Mouse (Mus musculus): Measurements from ENCODE around the gene Rab10. TPM values are rescaled to one million over a fixed set of nuclear protein-coding genes. Genes with fewer than 3 reads are reported as not detected.
A peak's percentile ranks its signal among the peaks of the same experiment; 100 is the strongest.

The Rab10 gene
- polyA plus RNA-seq, 1 experiment from 2014 or later = 47.9 TPM

GRCm38 (mm10) chr12:3291849-3292248, 17.9 kb downstream of the Rab10 start:
- Histone ChIP-seq H3K9me3 (replicated peaks) (no peaks in the 10 kb centered on the region), H3K27me3 (no peaks in the 10 kb centered on the region), H3K36me3 (peaks cover 16% of the 10 kb centered on the region), H3K4me1 (replicated peaks) (peaks cover 92% of the 10 kb centered on the region), H3K9ac (peak overlapping the region; percentile 54; the same call in 1 of the 2 replicates), H3K27ac (peak overlapping the region; percentile 86), H3K4me3 (replicated peaks) (no peak overlapping the region), H3K4me2 (peak overlapping the region; percentile 39)
- 87% methylated on average over 1 of the region's 1 CpGs for WGBS (ENCODE audit: insufficient replicate concordance)
- no peak for DNase-seq
- ATAC-seq (ENCODE audit: low read depth) = peak; percentile 71

- Histone ChIP-seq H3K36me3 (peaks cover 16% of the 10 kb centered on the region), H3K9me3 (replicated peaks) (no peaks in the 10 kb centered on the region), H3K4me1 (replicated peaks) (peaks cover 92% of the 10 kb centered on the region), H3K4me2 (peak overlapping the region; percentile 39), H3K27ac (peak overlapping the region; percentile 86), H3K4me3 (replicated peaks) (no peak overlapping the region), H3K9ac (peak overlapping the region; percentile 49), H3K27me3 (no peaks in the 10 kb centered on the region)
- ATAC-seq (ENCODE audit: low read depth) (peak; percentile 81), DNase-seq (peak; percentile 56)
- 46% methylated on average over 4 of the region's 4 CpGs for WGBS (ENCODE audit: insufficient replicate concordance)
Observed at GRCm38 (mm10) chr12:3291038-3291437, 18.7 kb downstream of the Rab10 start.

GRCm38 (mm10) chr12:3288440-3288839, 21.3 kb downstream of the Rab10 start:
- no peaks in the 10 kb centered on the region for H3K9me3 ChIP-seq (replicated peaks)
- peak; percentile 55 for ATAC-seq (ENCODE audit: low read depth)
- 60% methylated on average over 1 of the region's 1 CpGs for WGBS (ENCODE audit: insufficient replicate concordance)
- no peak for DNase-seq
- H3K36me3 ChIP-seq = peaks cover 16% of the 10 kb centered on the region
- peak overlapping the region; percentile 72 for H3K9ac ChIP-seq
- H3K27ac ChIP-seq = peak overlapping the region; percentile 86
- H3K4me2 ChIP-seq = peak overlapping the region; percentile 59
- H3K4me3 ChIP-seq (replicated peaks) = 0 out of 2 replicates have a peak overlapping the region, but pooled peaks have one; percentile 12
- H3K4me1 ChIP-seq (replicated peaks) = peaks cover 89% of the 10 kb centered on the region
- H3K27me3 ChIP-seq = no peaks in the 10 kb centered on the region

- Histone ChIP-seq H3K9me3 (replicated peaks) (no peaks in the 10 kb centered on the region), H3K36me3 (peaks cover 15% of the 10 kb centered on the region), H3K4me1 (replicated peaks) (peaks cover 83% of the 10 kb centered on the region), H3K4me3 (replicated peaks) (no peak overlapping the region), H3K27me3 (no peaks in the 10 kb centered on the region), H3K27ac (peak overlapping the region; percentile 86), H3K4me2 (peak overlapping the region; percentile 10; the same call in 1 of the 2 replicates), H3K9ac (peak overlapping the region; percentile 18; the same call in 1 of the 2 replicates)
- DNase-seq = no peak
- peak; percentile 57 for ATAC-seq (ENCODE audit: low read depth)
- WGBS (ENCODE audit: insufficient replicate concordance) = 7% methylated on average over 1 of the region's 1 CpGs
Observed at GRCm38 (mm10) chr12:3285919-3286318, 23.9 kb downstream of the Rab10 start.

- DNase-seq (peak; percentile 72), ATAC-seq (ENCODE audit: low read depth) (peak; percentile 76)
- H3K4me3 ChIP-seq (replicated peaks) = peak overlapping the region; percentile 36
- H3K27ac ChIP-seq = peak overlapping the region; percentile 91
- peak overlapping the region; percentile 72 for H3K9ac ChIP-seq
- peaks cover 11% of the 10 kb centered on the region; the same call in 1 of the 2 replicates for H3K36me3 ChIP-seq
- 17% methylated on average over 6 of the region's 6 CpGs for WGBS (ENCODE audit: insufficient replicate concordance)
- H3K9me3 ChIP-seq (replicated peaks) = no peaks in the 10 kb centered on the region
- peaks cover 83% of the 10 kb centered on the region for H3K4me1 ChIP-seq (replicated peaks)
- H3K27me3 ChIP-seq = no peaks in the 10 kb centered on the region
- H3K4me2 ChIP-seq = peak overlapping the region; percentile 73
Observed at GRCm38 (mm10) chr12:3285377-3285776, 24.4 kb downstream of the Rab10 start.

GRCm38 (mm10) chr12:3284463-3284862, 25.3 kb downstream of the Rab10 start:
- Histone ChIP-seq H3K27ac (peak overlapping the region; percentile 91), H3K27me3 (no peaks in the 10 kb centered on the region), H3K36me3 (0 out of 2 replicates have a peak, but pooled peaks cover 8% of the 10 kb centered on the region), H3K4me3 (replicated peaks) (no peak overlapping the region), H3K9me3 (replicated peaks) (no peaks in the 10 kb centered on the region), H3K9ac (peak overlapping the region; percentile 72), H3K4me2 (peak overlapping the region; percentile 73), H3K4me1 (replicated peaks) (peaks cover 85% of the 10 kb centered on the region)
- no peak for DNase-seq
- no peak for ATAC-seq (ENCODE audit: low read depth)
- 63% methylated on average over 2 of the region's 2 CpGs for WGBS (ENCODE audit: insufficient replicate concordance)

- 29% methylated on average over 4 of the region's 4 CpGs for WGBS (ENCODE audit: insufficient replicate concordance)
Observed at GRCm38 (mm10) chr12:3283829-3284440, 25.8 kb downstream of the Rab10 start.

GRCm38 (mm10) chr12:3282954-3283353, 26.8 kb downstream of the Rab10 start:
- no peak for DNase-seq
- Histone ChIP-seq H3K36me3 (0 out of 2 replicates have a peak, but pooled peaks cover 3% of the 10 kb centered on the region), H3K9ac (peak overlapping the region; percentile 59), H3K4me2 (peak overlapping the region; percentile 39), H3K4me3 (replicated peaks) (no peak overlapping the region), H3K27ac (peak overlapping the region; percentile 91), H3K9me3 (replicated peaks) (no peaks in the 10 kb centered on the region), H3K4me1 (replicated peaks) (peaks cover 87% of the 10 kb centered on the region), H3K27me3 (no peaks in the 10 kb centered on the region)
- no peak for ATAC-seq (ENCODE audit: low read depth)
- 46% methylated on average over 1 of the region's 1 CpGs for WGBS (ENCODE audit: insufficient replicate concordance)

More at GRCm38 (mm10) chr12:3283829-3284440, 25.8 kb downstream of the Rab10 start:
- no peak for DNase-seq
- Histone ChIP-seq H3K36me3 (0 out of 2 replicates have a peak, but pooled peaks cover 8% of the 10 kb centered on the region), H3K4me1 (replicated peaks) (peaks cover 89% of the 10 kb centered on the region), H3K4me2 (peak overlapping the region; percentile 25), H3K27me3 (no peaks in the 10 kb centered on the region), H3K9ac (peak overlapping the region; percentile 72), H3K4me3 (replicated peaks) (no peak overlapping the region), H3K9me3 (replicated peaks) (no peaks in the 10 kb centered on the region), H3K27ac (peak overlapping the region; percentile 91)
- peak; percentile 45 for ATAC-seq (ENCODE audit: low read depth)

- no peak overlapping the region for H3K4me3 ChIP-seq (replicated peaks)
- H3K9ac ChIP-seq = peak overlapping the region; percentile 59
- WGBS (ENCODE audit: insufficient replicate concordance) = 57% methylated on average over 2 of the region's 2 CpGs
- no peak for DNase-seq
- 0 out of 2 replicates have a peak, but pooled peaks cover under 1% of the 10 kb centered on the region for H3K36me3 ChIP-seq
- peaks cover 86% of the 10 kb centered on the region for H3K4me1 ChIP-seq (replicated peaks)
- no peak overlapping the region for H3K4me2 ChIP-seq
- H3K27ac ChIP-seq = peak overlapping the region; percentile 91
- H3K27me3 ChIP-seq = no peaks in the 10 kb centered on the region
- H3K9me3 ChIP-seq (replicated peaks) = no peaks in the 10 kb centered on the region
- ATAC-seq (ENCODE audit: low read depth) = no peak
Observed at GRCm38 (mm10) chr12:3282520-3282919, 27.2 kb downstream of the Rab10 start.

GRCm38 (mm10) chr12:3278880-3279339, 30.9 kb downstream of the Rab10 start:
- Histone ChIP-seq H3K27me3 (no peaks in the 10 kb centered on the region), H3K9ac (peak overlapping the region; percentile 17; the same call in 1 of the 2 replicates), H3K4me2 (no peak overlapping the region), H3K27ac (peak overlapping the region; percentile 39), H3K4me3 (replicated peaks) (no peak overlapping the region), H3K36me3 (no peaks in the 10 kb centered on the region), H3K4me1 (replicated peaks) (peaks cover 60% of the 10 kb centered on the region), H3K9me3 (replicated peaks) (no peaks in the 10 kb centered on the region)
- 18% methylated on average over 2 of the region's 2 CpGs for WGBS (ENCODE audit: insufficient replicate concordance)
- DNase-seq (no peak), ATAC-seq (ENCODE audit: low read depth) (peak; percentile 30)

- Histone ChIP-seq H3K27me3 (no peaks in the 10 kb centered on the region), H3K4me3 (replicated peaks) (no peak overlapping the region), H3K9ac (no peak overlapping the region), H3K27ac (no peak overlapping the region), H3K4me2 (no peak overlapping the region), H3K36me3 (peaks cover 12% of the 10 kb centered on the region), H3K9me3 (replicated peaks) (no peaks in the 10 kb centered on the region), H3K4me1 (replicated peaks) (peaks cover 33% of the 10 kb centered on the region)
- no peak for DNase-seq
- no peak for ATAC-seq (ENCODE audit: low read depth)
Observed at GRCm38 (mm10) chr12:3270818-3271217, 39.0 kb downstream of the Rab10 start.
